Mouse (Mus musculus): Measurements from ENCODE around the gene Nudt22. TPM values are rescaled to one million over a fixed set of nuclear protein-coding genes. Genes with fewer than 3 reads are reported as not detected.
"Not testable (repeated sequence)": the region's sequence is repeated elsewhere in the genome, so short reads cannot be mapped to it uniquely, and the experiment has no call there.

Gene Nudt22
- polyA plus RNA-seq, 1 experiment from 2014 or later, result 20.1 TPM

DNA sequence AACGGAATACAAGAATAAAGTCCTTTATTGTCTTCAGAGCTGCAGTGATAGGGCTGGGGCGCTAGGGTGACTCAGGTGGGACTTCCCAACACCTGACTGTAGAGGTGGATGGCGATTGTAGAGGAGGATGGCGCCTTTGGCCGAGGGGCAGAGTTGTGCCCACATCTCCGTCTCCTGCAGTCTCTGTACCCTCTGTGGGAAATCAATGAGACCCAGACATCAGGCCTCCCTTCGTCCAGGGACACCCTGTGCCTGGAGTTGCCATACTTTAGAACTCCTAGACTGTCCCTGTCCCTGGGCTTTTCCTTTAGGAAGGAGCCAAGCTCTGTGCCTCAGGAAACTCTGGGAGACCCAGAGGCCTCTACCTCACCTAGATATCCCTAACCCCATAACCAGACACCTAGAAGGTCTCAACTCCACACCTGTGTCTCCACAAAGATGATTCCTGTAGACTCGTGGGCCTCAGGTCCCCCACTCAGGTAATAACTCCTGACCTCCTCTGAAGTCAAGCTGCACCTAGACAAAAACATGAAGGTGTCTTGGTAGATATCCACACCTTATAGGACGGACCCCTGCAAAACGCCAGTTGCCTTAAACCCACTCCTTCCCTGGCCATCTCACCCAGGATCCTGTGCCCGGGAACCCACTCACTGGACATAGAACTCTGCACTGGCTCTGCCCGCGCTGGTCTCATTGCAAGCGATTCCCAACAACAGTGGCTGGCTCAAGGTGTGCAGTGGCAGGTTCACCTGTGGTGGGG is 2.7 kb downstream of the Nudt22 start:
- peaks cover 43% of the 10 kb centered on the region for H3K4me1 ChIP-seq
- H3K9me3 ChIP-seq (replicated peaks), result no peaks in the 10 kb centered on the region
- no peak; the same call in 1 of the 2 replicates for ATAC-seq (ENCODE audit: low FRiP score)
- H3K9ac ChIP-seq, result peak overlapping the region; percentile 57
- H3K27me3 ChIP-seq, result no peaks in the 10 kb centered on the region
- 64% methylated on average over 14 of the region's 14 CpGs for WGBS
- H3K27ac ChIP-seq, result peak overlapping the region; percentile 53; the same call in 1 of the 2 replicates
- peak overlapping the region; percentile 88 for H3K4me2 ChIP-seq (replicated peaks)
- H3K4me3 ChIP-seq, result peak overlapping the region; percentile 51
- H3K36me3 ChIP-seq, result peaks cover 2% of the 10 kb centered on the region; the same call in 1 of the 2 replicates

DNA sequence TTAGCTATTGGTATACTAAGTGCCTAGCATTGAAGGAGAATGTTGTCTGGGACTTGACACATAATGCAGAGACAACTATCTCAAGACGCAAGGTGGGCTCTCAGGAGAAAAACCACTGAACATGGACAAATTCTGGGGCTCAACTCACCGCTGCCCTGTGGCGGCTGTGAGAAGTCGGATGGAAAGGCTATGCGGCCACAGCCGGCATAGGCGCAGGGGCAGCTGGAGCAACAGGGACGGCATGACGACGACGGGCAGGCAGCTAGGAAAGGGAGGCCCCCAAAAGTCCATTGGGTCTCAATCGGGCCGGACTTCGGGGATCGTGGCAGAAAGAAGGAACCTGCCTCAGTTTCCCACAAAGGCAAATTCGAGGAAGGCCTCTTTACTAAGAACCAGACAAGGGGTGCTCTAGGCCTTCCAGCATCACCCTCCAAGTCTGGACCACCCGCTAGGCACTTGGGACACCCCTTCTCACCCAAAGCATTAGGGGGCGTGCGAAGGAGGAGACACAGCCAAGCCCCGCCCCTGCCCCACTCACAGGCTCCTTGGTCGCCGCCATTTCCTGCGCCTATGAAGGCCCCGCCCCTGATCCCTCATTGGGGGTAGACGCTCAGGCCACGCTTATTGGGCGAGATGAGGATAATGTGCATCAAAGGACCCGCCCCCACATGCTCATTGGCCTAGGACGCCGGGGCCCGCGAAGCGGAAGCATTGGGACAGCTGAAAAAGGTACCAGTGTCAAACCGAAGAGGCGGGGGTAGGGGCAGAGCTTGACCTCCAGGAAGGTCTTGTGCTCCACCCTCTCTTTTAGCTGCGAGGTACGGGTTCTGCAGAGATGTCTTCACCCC is 3.7 kb downstream of the Nudt22 start, which contains the start of gene Dnajc4:
TSS of gene Dnajc4 (minus strand) at position 562 of the 848 bp plus-strand sequence.
- peaks cover 50% of the 10 kb centered on the region for H3K4me1 ChIP-seq
- no peaks in the 10 kb centered on the region for H3K27me3 ChIP-seq
- ATAC-seq (ENCODE audit: low FRiP score), result peak; percentile 92
- peak within 1 kb of the TSS; percentile 51 for H3K4me3 ChIP-seq
- H3K4me2 ChIP-seq (replicated peaks), result peak within 1 kb of the TSS; percentile 88
- no peaks in the 10 kb centered on the region for H3K36me3 ChIP-seq
- 3% methylated on average over 37 of the region's 37 CpGs for WGBS
- H3K27ac ChIP-seq, result peak within 1 kb of the TSS; percentile 53; the same call in 1 of the 2 replicates
- H3K9me3 ChIP-seq (replicated peaks), result no peaks in the 10 kb centered on the region
- peak within 1 kb of the TSS; percentile 68 for H3K9ac ChIP-seq

DNA sequence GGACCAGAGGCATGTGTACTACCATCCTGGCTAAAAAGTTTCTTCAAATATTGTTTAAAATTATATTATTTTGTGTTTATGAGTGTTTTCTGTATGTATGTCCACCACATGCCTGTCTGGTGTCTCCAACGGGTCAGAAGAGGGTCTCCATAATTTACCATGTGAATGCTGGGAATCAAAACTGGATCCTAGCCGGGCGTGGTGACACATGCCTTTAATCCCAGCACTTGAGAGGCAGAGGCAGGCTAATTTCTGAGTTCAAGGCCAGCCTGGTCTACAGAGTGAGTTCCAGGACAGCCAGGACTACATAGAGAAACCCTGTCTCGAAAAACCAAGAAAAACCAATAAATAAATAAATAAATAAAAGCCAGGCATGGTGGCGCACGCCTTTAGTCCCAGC is 4.8 kb downstream of the Nudt22 start:
- not testable (repeated sequence) for H3K4me2 ChIP-seq (replicated peaks); ATAC-seq (ENCODE audit: low FRiP score); H3K9ac ChIP-seq; H3K9me3 ChIP-seq (replicated peaks); H3K36me3 ChIP-seq; H3K27ac ChIP-seq; H3K27me3 ChIP-seq; H3K4me3 ChIP-seq
- peaks cover 50% of the 10 kb centered on the region for H3K4me1 ChIP-seq
- WGBS, result 89% methylated on average over 6 of the region's 6 CpGs

DNA sequence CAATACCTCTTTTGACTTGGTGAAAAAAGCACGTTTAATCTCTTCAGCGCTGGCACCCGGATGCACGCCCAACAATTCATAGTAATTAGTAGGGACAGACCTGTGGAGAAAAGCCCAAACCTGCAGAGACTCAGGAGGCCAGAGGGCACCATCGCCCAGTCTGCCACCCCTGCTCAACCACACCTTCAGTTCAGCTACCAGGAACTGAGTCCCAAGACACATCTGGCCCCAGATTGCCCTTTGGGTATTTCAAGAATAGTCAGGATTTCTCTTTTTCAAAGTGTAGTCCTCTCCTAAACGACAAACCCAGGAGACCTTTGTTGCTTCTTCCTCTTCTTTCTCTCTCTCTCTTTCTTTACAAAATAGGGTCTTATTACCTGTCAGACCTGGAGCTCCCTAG is 5.2 kb downstream of the Nudt22 start:
- Histone ChIP-seq H3K9me3 (replicated peaks) (no peaks in the 10 kb centered on the region), H3K36me3 (no peaks in the 10 kb centered on the region), H3K4me3 (no peak overlapping the region), H3K27ac (no peak overlapping the region), H3K27me3 (no peaks in the 10 kb centered on the region), H3K4me2 (replicated peaks) (no peak overlapping the region), H3K9ac (no peak overlapping the region), H3K4me1 (peaks cover 51% of the 10 kb centered on the region)
- WGBS, result 93% methylated on average over 6 of the region's 6 CpGs
- ATAC-seq (ENCODE audit: low FRiP score), result no peak

DNA sequence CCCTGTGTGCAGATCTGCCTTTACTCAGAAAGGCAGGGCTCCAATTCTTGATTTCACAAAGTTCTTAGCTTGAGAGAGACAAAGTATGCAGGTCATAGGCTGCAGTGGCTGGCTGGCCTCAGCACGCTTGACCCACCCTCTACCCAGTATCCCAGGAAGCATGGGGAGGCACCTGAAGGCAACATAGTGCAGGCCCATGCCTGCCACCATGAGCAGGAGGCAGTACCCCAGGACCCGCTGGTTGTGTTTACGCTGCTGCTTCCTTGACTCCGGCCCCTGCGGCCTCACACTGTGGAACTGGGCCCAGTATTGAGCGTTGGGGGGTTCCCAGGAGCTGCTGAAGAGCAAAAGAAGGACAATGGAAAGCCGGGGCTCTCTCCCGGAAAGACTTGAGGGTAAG is 6.7 kb downstream of the Nudt22 start:
- Histone ChIP-seq H3K4me1 (peaks cover 37% of the 10 kb centered on the region), H3K27me3 (no peaks in the 10 kb centered on the region), H3K36me3 (peaks cover 5% of the 10 kb centered on the region; the same call in 1 of the 2 replicates), H3K9me3 (replicated peaks) (no peaks in the 10 kb centered on the region), H3K27ac (no peak overlapping the region), H3K4me3 (no peak overlapping the region), H3K9ac (no peak overlapping the region), H3K4me2 (replicated peaks) (no peak overlapping the region)
- no peak for ATAC-seq (ENCODE audit: low FRiP score)
- WGBS, result 83% methylated on average over 8 of the region's 8 CpGs

DNA sequence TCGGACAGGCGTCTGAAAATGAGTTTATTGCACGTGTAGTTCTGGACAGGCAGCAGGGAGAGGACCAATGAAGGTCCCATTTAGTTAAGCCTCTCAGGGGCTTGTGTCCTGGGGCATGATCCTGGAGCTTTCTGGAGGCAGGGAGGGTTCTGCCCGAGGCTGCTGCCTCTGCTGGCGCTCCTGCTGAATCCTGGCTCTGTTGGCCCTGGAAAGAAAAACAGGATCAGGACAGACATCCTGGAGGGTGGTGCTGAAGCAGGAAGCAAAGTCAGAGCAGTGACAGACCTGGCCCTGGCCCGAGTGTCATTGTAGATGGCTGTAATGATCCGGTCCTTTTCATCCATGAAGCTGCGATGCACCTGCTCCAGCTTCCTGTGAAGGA is 8.0 kb downstream of the Nudt22 start:
- ATAC-seq (ENCODE audit: low FRiP score), result no peak
- H3K4me3 ChIP-seq, result peak overlapping the region; percentile 88
- H3K36me3 ChIP-seq, result peaks cover 7% of the 10 kb centered on the region; the same call in 1 of the 2 replicates
- H3K27me3 ChIP-seq, result no peaks in the 10 kb centered on the region
- H3K9me3 ChIP-seq (replicated peaks), result no peaks in the 10 kb centered on the region
- H3K27ac ChIP-seq, result peak overlapping the region; percentile 76
- H3K4me1 ChIP-seq, result peaks cover 29% of the 10 kb centered on the region
- H3K4me2 ChIP-seq (replicated peaks), result peak overlapping the region; percentile 94
- WGBS, result 9% methylated on average over 8 of the region's 8 CpGs
- H3K9ac ChIP-seq, result peak overlapping the region; percentile 98

DNA sequence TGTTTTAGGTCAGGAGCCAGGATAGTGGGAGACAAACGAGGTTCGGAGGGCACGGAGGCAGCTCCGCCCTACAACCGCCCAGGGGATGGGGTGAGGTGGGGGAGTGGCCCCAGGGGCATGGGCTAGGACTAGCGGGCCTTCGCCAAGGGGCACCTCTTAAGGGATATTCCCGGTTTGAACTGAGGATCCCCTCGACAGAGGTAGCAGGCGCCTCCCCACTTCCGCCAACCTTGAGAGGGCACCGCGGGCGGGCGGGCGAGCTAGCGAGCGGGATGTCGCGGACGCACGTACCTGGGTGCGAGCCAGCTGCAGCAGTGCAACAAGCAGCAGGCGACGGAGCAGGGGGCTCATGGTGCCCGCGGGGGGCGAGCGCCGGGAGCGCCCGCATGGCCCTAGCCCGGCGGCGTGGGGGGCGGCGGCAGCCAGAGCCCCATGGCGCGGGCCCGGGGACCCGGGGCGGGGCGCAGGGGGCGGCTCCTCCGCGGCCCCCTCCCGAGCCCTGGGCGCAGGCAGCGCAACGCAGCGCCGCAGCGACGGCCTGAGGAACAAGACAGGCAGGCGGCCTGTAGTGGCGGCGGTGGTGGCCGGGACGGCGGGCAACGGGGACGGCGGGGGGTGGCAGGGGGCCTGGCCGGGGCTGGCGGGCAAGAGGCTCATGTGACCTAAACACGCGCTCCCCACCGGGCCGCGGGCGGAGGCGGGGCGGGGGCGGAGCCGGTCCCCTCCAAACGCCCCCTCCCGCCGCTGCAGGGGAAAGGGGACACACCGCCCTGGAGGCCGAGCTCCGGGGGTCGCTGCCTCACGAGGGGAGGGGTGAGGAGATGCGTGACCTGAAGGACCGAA is 8.6 kb downstream of the Nudt22 start, which contains the start of gene Vegfb:
TSS of gene Vegfb (minus strand) at position 591 of the 843 bp plus-strand sequence.
- H3K4me1 ChIP-seq, result peaks cover 28% of the 10 kb centered on the region
- peak; percentile 60 for ATAC-seq (ENCODE audit: low FRiP score)
- no peaks in the 10 kb centered on the region for H3K9me3 ChIP-seq (replicated peaks)
- peak within 1 kb of the TSS; percentile 76 for H3K27ac ChIP-seq
- peak within 1 kb of the TSS; percentile 94 for H3K4me2 ChIP-seq (replicated peaks)
- H3K4me3 ChIP-seq, result peak within 1 kb of the TSS; percentile 88
- peak within 1 kb of the TSS; percentile 98 for H3K9ac ChIP-seq
- no peaks in the 10 kb centered on the region for H3K27me3 ChIP-seq
- peaks cover 13% of the 10 kb centered on the region for H3K36me3 ChIP-seq
- WGBS, result under 1% methylated on average over 62 of the region's 85 CpGs

DNA sequence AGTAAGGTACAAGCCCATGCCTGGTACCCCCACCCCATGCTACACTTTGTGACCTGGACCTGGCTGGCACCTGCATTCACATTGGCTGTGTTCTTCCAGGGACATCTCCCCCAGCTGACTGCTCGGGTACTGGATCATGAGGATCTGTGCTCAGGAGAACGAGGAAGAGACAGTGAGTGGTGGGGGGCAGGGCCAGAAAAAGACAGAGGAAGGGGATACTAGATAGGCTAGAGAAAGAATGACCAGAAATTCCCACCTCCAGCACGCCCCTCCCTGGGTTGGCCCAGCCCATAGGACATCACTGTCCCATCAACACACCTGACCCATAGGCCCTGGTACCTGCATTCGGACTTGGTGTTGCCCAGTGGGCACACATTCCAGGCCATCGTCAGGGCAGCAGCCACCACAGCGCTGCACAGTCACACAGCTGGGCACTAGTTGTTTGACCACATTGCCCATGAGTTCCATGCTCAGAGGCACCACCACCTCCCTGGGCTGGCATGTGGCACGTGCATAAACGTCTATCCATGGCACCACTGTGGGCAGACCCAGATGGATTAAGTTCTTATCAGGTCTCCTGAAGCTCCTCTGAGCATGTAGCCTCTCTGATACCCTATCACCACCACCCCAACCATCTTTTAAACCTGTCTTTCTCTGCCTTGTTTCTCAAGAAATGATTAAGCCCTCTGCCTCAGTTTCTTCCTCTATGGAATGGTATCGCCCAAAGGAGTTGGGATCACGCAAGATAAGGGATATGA is 9.8 kb downstream of the Nudt22 start:
- WGBS, result 84% methylated on average over 10 of the region's 10 CpGs
- Histone ChIP-seq H3K4me1 (peaks cover 23% of the 10 kb centered on the region), H3K27ac (no peak overlapping the region), H3K9me3 (replicated peaks) (no peaks in the 10 kb centered on the region), H3K9ac (peak overlapping the region; percentile 35; the same call in 1 of the 2 replicates), H3K4me2 (replicated peaks) (peak overlapping the region; percentile 94), H3K27me3 (no peaks in the 10 kb centered on the region), H3K36me3 (peaks cover 14% of the 10 kb centered on the region), H3K4me3 (peak overlapping the region; percentile 88)
- ATAC-seq (ENCODE audit: low FRiP score), result no peak; the same call in 1 of the 2 replicates

DNA sequence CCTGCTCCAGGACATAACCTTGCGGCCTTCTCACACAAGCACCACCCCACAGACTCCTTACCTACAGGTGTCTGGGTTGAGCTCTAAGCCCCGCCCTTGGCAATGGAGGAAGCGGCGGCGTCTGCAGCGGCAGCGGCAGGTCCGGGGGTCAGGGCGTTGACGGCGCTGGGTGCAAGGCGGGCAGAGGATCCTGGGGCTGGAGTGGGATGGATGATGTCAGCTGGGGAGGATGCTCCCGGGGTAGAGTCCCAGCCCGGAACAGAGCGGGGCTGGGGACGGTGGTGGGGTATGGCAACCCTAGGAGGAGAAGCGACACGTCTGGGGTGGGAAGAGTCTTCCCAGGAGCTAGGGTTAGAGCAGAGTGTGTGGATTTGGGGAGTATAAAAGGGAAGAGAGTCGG is 10.6 kb downstream of the Nudt22 start:
- Histone ChIP-seq H3K27ac (no peak overlapping the region), H3K27me3 (no peaks in the 10 kb centered on the region), H3K4me2 (replicated peaks) (no peak overlapping the region), H3K9ac (no peak overlapping the region), H3K4me3 (no peak overlapping the region), H3K4me1 (peaks cover 28% of the 10 kb centered on the region), H3K9me3 (replicated peaks) (no peaks in the 10 kb centered on the region), H3K36me3 (peaks cover 14% of the 10 kb centered on the region)
- ATAC-seq (ENCODE audit: low FRiP score), result no peak
- WGBS, result 85% methylated on average over 19 of the region's 19 CpGs

DNA sequence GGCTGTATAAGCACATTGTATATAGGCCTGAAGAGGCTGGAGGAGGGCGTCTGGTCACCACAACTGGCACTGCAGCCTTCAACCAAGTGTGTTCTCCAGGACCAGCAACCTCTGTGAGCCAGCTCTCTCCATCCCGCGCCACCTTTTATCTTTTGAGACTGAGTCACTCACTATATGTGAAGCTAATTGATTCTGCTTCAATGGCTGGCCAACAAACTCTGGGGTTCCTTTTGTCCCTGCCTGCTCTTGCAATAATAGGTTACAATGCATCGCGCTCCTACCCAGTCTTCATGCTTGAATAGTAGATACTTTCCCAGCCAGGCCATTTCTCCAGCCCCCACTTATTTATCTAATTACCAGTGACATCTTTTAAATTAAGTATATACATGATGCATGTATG is 12.3 kb downstream of the Nudt22 start:
- ATAC-seq (ENCODE audit: low FRiP score), result no peak

DNA sequence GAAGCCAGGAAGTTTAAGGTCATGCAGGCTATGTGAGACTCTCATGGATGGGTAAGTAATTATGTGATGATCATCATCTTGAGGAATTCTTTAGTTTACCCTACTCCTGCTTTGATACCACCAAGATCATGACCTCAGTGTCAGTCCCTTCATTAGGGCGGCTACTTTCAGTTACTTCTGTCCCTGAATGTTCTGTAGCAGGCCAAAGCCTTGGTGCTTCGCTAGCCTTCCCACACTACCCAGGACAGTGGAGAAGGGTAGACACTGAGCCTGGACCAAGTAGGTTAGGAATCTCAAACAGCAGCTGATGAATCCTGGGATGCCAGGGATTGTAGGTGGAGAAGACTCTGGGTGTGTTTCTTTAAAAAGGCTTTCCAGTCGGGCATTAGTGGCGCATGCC is 14.5 kb downstream of the Nudt22 start:
- H3K4me2 ChIP-seq (replicated peaks), result no peak overlapping the region
- H3K36me3 ChIP-seq, result peaks cover 31% of the 10 kb centered on the region

More for the DNA sequence above, 12.3 kb downstream of the Nudt22 start:
- Histone ChIP-seq H3K9ac (no peak overlapping the region), H3K27ac (no peak overlapping the region), H3K4me2 (replicated peaks) (no peak overlapping the region), H3K27me3 (no peaks in the 10 kb centered on the region), H3K4me1 (peaks cover 40% of the 10 kb centered on the region), H3K9me3 (replicated peaks) (no peaks in the 10 kb centered on the region), H3K4me3 (no peak overlapping the region), H3K36me3 (peaks cover 16% of the 10 kb centered on the region)
- 35% methylated on average over 5 of the region's 5 CpGs for WGBS

More for the DNA sequence above, 14.5 kb downstream of the Nudt22 start:
- WGBS, result 94% methylated on average over 4 of the region's 4 CpGs
- H3K27me3 ChIP-seq, result no peaks in the 10 kb centered on the region
- ATAC-seq (ENCODE audit: low FRiP score), result no peak
- H3K4me1 ChIP-seq, result peaks cover 43% of the 10 kb centered on the region
- H3K9me3 ChIP-seq (replicated peaks), result no peaks in the 10 kb centered on the region
- H3K9ac ChIP-seq, result no peak overlapping the region
- H3K27ac ChIP-seq, result no peak overlapping the region
- no peak overlapping the region for H3K4me3 ChIP-seq

All from hindbrain, embryonic 12.5 days (tissue).